ENCODE assay signal across 8 mouse cellular contexts in genomic region chr13:22022241-22022640, GRCm38 (mm10). TPM values are rescaled to one million over a fixed set of nuclear protein-coding genes. Genes with fewer than 3 reads are reported as not detected.
DNase-seq lines count a peak whose midpoint lies in the region; ATAC-seq and TF ChIP-seq lines count a peak whose summit lies in the region.

No protein-coding gene starts in this region.

- H3K36me3 ChIP-seq in CH12.LX (replicated peaks in 1 of 2; ENCODE audit: control insufficient read depth in 1 of 2, insufficient read depth in 1 of 2, low read length in 1 of 2): no peaks in the 10 kb centered on the region
- no peaks in the 10 kb centered on the region for H3K36me3 ChIP-seq in embryonic facial prominence, embryonic 15.5 days
- H3K36me3 ChIP-seq in heart, embryonic 12.5 days: no peaks in the 10 kb centered on the region
- no peaks in the 10 kb centered on the region for H3K36me3 ChIP-seq in kidney, embryonic 14.5 days (ENCODE audit: control insufficient read depth, insufficient read depth, low read length)
- no peaks in the 10 kb centered on the region for H3K36me3 ChIP-seq in liver, embryonic 14.5 days (replicated peaks; ENCODE audit: control insufficient read depth, insufficient read depth, low read depth)
- H3K36me3 ChIP-seq in stomach, postnatal 0 days (ENCODE audit: control insufficient read depth, insufficient read depth, low read length): no peaks in the 10 kb centered on the region

- no peaks in the 10 kb centered on the region for H3K9me3 ChIP-seq in CH12.LX (replicated peaks; ENCODE audit: low read length)
- no peaks in the 10 kb centered on the region for H3K9me3 ChIP-seq in embryonic facial prominence, embryonic 15.5 days (replicated peaks)
- H3K9me3 ChIP-seq in heart, embryonic 12.5 days (replicated peaks): no peaks in the 10 kb centered on the region
- H3K9me3 ChIP-seq in kidney, embryonic 14.5 days (ENCODE audit: control insufficient read depth, low read length): no peaks in the 10 kb centered on the region
- H3K9me3 ChIP-seq in liver, embryonic 14.5 days (ENCODE audit: control insufficient read depth, low read length): no peaks in the 10 kb centered on the region
- H3K9me3 ChIP-seq in stomach, postnatal 0 days (ENCODE audit: control insufficient read depth, low read length): no peaks in the 10 kb centered on the region

- H3K79me2 ChIP-seq in CH12.LX (replicated peaks; ENCODE audit: control insufficient read depth, extremely low read depth, insufficient read depth, poor library complexity, severe bottlenecking): no peaks in the 10 kb centered on the region

- TF ChIP-seq EP300 in CH12.LX (IDR thresholded peaks at IDR 0.05; ENCODE audit: low read length): no peak
- no peak for TF ChIP-seq EP300 in liver, embryonic 14.5 days (IDR thresholded peaks at IDR 0.05; ENCODE audit: low read depth)
- no peak for TF ChIP-seq EP300 in stomach, postnatal 0 days (optimal IDR thresholded peaks at IDR 0.05)

- H3K27me3 ChIP-seq in CH12.LX (replicated peaks): peaks cover 13% of the 10 kb centered on the region
- peaks cover 21% of the 10 kb centered on the region for H3K27me3 ChIP-seq in embryonic facial prominence, embryonic 15.5 days
- no peaks in the 10 kb centered on the region for H3K27me3 ChIP-seq in heart, embryonic 12.5 days (replicated peaks)
- H3K27me3 ChIP-seq in kidney, embryonic 14.5 days (ENCODE audit: control insufficient read depth, insufficient read depth, low read length): peaks cover 16% of the 10 kb centered on the region
- no peaks in the 10 kb centered on the region for H3K27me3 ChIP-seq in liver, embryonic 14.5 days (ENCODE audit: control insufficient read depth, insufficient read depth, low read length)
- no peaks in the 10 kb centered on the region for H3K27me3 ChIP-seq in stomach, postnatal 0 days (ENCODE audit: control insufficient read depth, insufficient read depth, low read length)

- WGBS in embryonic facial prominence, embryonic 15.5 days: under 1% methylated on average over 9 of the region's 9 CpGs
- WGBS in heart, embryonic 12.5 days: under 1% methylated on average over 9 of the region's 9 CpGs
- WGBS in kidney, embryonic 14.5 days: under 1% methylated on average over 9 of the region's 9 CpGs
- WGBS in liver, embryonic 14.5 days (ENCODE audit: insufficient replicate concordance): 0% methylated on average over 9 of the region's 9 CpGs
- 2% methylated on average over 9 of the region's 9 CpGs for WGBS in stomach, postnatal 0 days

- in situ Hi-C loops in CH12.LX (cut with MboI; ENCODE audit: low pct_ligation_motif_present, low pct_unique_long_range_greater_than_20kb, low sequenced_read_pairs): loop anchor here (5.0 to 25.0 kb wide), 3 partner anchors 45 to 847 kb away; partner anchors contain the start of genes Trim27 and Zkscan3

- TF ChIP-seq RAD21 in CH12.LX (IDR thresholded peaks at IDR 0.05; ENCODE audit: low read depth, low read length): no peak

- DNase-seq in CH12.LX (ENCODE audit: extremely low read depth): peak; percentile 96
- peak; percentile 50 to 51 for DNase-seq in adrenal gland, postnatal 4 days (ENCODE audit: low spot score in 2 of 2)
- peak; percentile 86 to 87 (median 87) for DNase-seq in liver, embryonic 14.5 days (ENCODE audit: low read depth in 3 of 3, low spot score in 3 of 3)
- DNase-seq in naive thymus-derived CD4-positive, alpha-beta T cell, adult 2 months (ENCODE audit: low read depth): peak; percentile 83
- peak; percentile 84 for DNase-seq in stomach, postnatal 0 days (ENCODE audit: low spot score)

- H3K4me3 ChIP-seq in CH12.LX (replicated peaks in 1 of 3; ENCODE audit: low read depth in 2 of 3, low read length in 2 of 3, poor library complexity in 1 of 3): peak overlapping the region; percentile 67 to 72 (median 68)
- peak overlapping the region; percentile 51 for H3K4me3 ChIP-seq in embryonic facial prominence, embryonic 15.5 days (replicated peaks)
- peak overlapping the region; percentile 61 for H3K4me3 ChIP-seq in heart, embryonic 12.5 days
- peak overlapping the region; percentile 43 for H3K4me3 ChIP-seq in kidney, embryonic 14.5 days (ENCODE audit: low read length)
- H3K4me3 ChIP-seq in liver, embryonic 14.5 days (ENCODE audit: insufficient read depth in 1 of 2, low read depth in 2 of 2, low read length in 2 of 2): peak overlapping the region; percentile 57 to 93
- H3K4me3 ChIP-seq in stomach, postnatal 0 days (ENCODE audit: low read depth, low read length): peak overlapping the region; percentile 38

- no peak for TF ChIP-seq POLR2A in CH12.LX (IDR thresholded peaks at IDR 0.05; ENCODE audit: low read depth, low read length)

- no peak for TF ChIP-seq CTCF in CH12.LX (conservative IDR thresholded peaks at IDR 0.05 in 1 of 2, IDR thresholded peaks at IDR 0.05 in 1 of 2; ENCODE audit: low read depth in 2 of 2, low read length in 2 of 2)
- no peak for TF ChIP-seq CTCF in liver, embryonic 14.5 days (IDR thresholded peaks at IDR 0.05; ENCODE audit: low read depth)
- no peak for TF ChIP-seq CTCF in stomach, postnatal 0 days (IDR thresholded peaks at IDR 0.05; ENCODE audit: low read depth)

- H3K9ac ChIP-seq in CH12.LX (ENCODE audit: insufficient read depth, low read depth): peak overlapping the region; percentile 92
- 0 out of 2 replicates have a peak overlapping the region, but pooled peaks have one; percentile 23 for H3K9ac ChIP-seq in embryonic facial prominence, embryonic 15.5 days
- H3K9ac ChIP-seq in heart, embryonic 12.5 days: peak overlapping the region; percentile 71
- no peak overlapping the region for H3K9ac ChIP-seq in kidney, embryonic 14.5 days (ENCODE audit: low read depth, low read length)
- peak overlapping the region; percentile 60 for H3K9ac ChIP-seq in liver, embryonic 14.5 days (replicated peaks)
- H3K9ac ChIP-seq in stomach, postnatal 0 days (ENCODE audit: low read length): peak overlapping the region; percentile 9

- dilution Hi-C loops in CH12.LX (cut with MboI; ENCODE audit: extremely low pct_ligation_motif_present, extremely low pct_unique_long_range_greater_than_20kb, low sequenced_read_pairs): no loop called here

- peak overlapping the region; percentile 52; the same call in 1 of the 2 replicates for H3K27ac ChIP-seq in CH12.LX (ENCODE audit: insufficient read depth, low read depth)
- no peak overlapping the region for H3K27ac ChIP-seq in embryonic facial prominence, embryonic 15.5 days (replicated peaks)
- peak overlapping the region; percentile 47; the same call in 1 of the 2 replicates for H3K27ac ChIP-seq in heart, embryonic 12.5 days (ENCODE audit: poor library complexity, severe bottlenecking)
- H3K27ac ChIP-seq in kidney, embryonic 14.5 days (ENCODE audit: low read depth, low read length): no peak overlapping the region
- H3K27ac ChIP-seq in liver, embryonic 14.5 days: peak overlapping the region; percentile 78
- no peak overlapping the region for H3K27ac ChIP-seq in stomach, postnatal 0 days (replicated peaks)

- peak overlapping the region; percentile 91 for H3K4me2 ChIP-seq in CH12.LX (ENCODE audit: insufficient read depth, low read depth, poor library complexity, severe bottlenecking)
- peak overlapping the region; percentile 70 for H3K4me2 ChIP-seq in embryonic facial prominence, embryonic 15.5 days (replicated peaks)
- H3K4me2 ChIP-seq in heart, embryonic 12.5 days: peak overlapping the region; percentile 79
- H3K4me2 ChIP-seq in kidney, embryonic 14.5 days (replicated peaks; ENCODE audit: low read depth, low read length): peak overlapping the region; percentile 77
- peak overlapping the region; percentile 94 for H3K4me2 ChIP-seq in liver, embryonic 14.5 days (ENCODE audit: low read depth)
- H3K4me2 ChIP-seq in stomach, postnatal 0 days (replicated peaks; ENCODE audit: low read depth): peak overlapping the region; percentile 49

- peak; percentile 81 for ATAC-seq in embryonic facial prominence, embryonic 15.5 days (ENCODE audit: insufficient number of reproducible peaks, low FRiP score, low TSS enrichment, low read depth)
- ATAC-seq in heart, embryonic 12.5 days (ENCODE audit: insufficient number of reproducible peaks, low FRiP score): peak; percentile 80
- ATAC-seq in kidney, embryonic 14.5 days (ENCODE audit: low FRiP score, low TSS enrichment): peak; percentile 80
- ATAC-seq in liver, embryonic 14.5 days (ENCODE audit: insufficient read depth): peak; percentile 64
- peak; percentile 85 for ATAC-seq in stomach, postnatal 0 days (ENCODE audit: low FRiP score, low TSS enrichment)

- no peaks in the 10 kb centered on the region; a peak in 1 of 4 replicates for H3K4me1 ChIP-seq in CH12.LX (ENCODE audit: control insufficient read depth in 1 of 2, insufficient read depth in 2 of 2)
- peaks cover 8% of the 10 kb centered on the region; the same call in 1 of the 2 replicates for H3K4me1 ChIP-seq in embryonic facial prominence, embryonic 15.5 days
- H3K4me1 ChIP-seq in heart, embryonic 12.5 days (replicated peaks): no peaks in the 10 kb centered on the region
- no peaks in the 10 kb centered on the region for H3K4me1 ChIP-seq in kidney, embryonic 14.5 days (ENCODE audit: control insufficient read depth, insufficient read depth, low read length)
- H3K4me1 ChIP-seq in liver, embryonic 14.5 days (replicated peaks; ENCODE audit: control insufficient read depth in 2 of 2, insufficient read depth in 2 of 2, low read length in 1 of 2): peaks cover 5 to 14% of the 10 kb centered on the region in 2 experiments; a peak in 2 of 4 replicates
- H3K4me1 ChIP-seq in stomach, postnatal 0 days (replicated peaks; ENCODE audit: control insufficient read depth, insufficient read depth): no peaks in the 10 kb centered on the region

RNA-seq across cellular contexts. Expression of gene Prss16, which starts 12.7 kb away (rescaled TPM):
- 0.38 and 0.47 TPM in 2 replicates for total RNA-seq in CH12.LX (2012; rRNA removed)
- 0.69 and 1.4 TPM in 2 replicates for total RNA-seq in CH12.LX (2014; rRNA removed)
- polyA plus RNA-seq in CH12.LX (2012; ENCODE audit: insufficient read length, low read depth): 0.36 and 0.44 TPM in 2 replicates
- total RNA-seq in adrenal gland, postnatal 4 days (2021): not detected
- polyA plus RNA-seq in embryonic facial prominence, embryonic 15.5 days (2015; fragmentation: Nextera tagmentation; extraction: Ambion mirVana): 1.2 and 1.8 TPM in 2 replicates
- 0.17 and 0.28 TPM in 2 replicates for polyA plus RNA-seq in heart, embryonic 12.5 days (2016; fragmentation: Nextera tagmentation; extraction: Ambion mirVana)
- not detected in 2 replicates for polyA plus RNA-seq in kidney, embryonic 14.5 days (2014; fragmentation: Nextera tagmentation; extraction: Ambion mirVana)
- 0.23 and 0.34 TPM in 2 replicates for polyA plus RNA-seq in liver, embryonic 14.5 days (2012; rRNA removed)
- polyA plus RNA-seq in liver, embryonic 14.5 days (2014; fragmentation: Nextera tagmentation; extraction: Ambion mirVana): 0.33 and 0.39 TPM in 2 replicates
- polyA plus RNA-seq in stomach, postnatal 0 days (2015; fragmentation: Nextera tagmentation; extraction: Ambion mirVana): 0.51 and 0.65 TPM in 2 replicates

RNA-seq across cellular contexts. Expression of gene Hist1h2ah, which starts 13.1 kb away (rescaled TPM):
- total RNA-seq in CH12.LX (2012; rRNA removed) (628 and 652 TPM in 2 replicates), CH12.LX (2014; rRNA removed) (4.9 and 8.1 TPM in 2 replicates)
- 2.3 and 4.5 TPM in 2 replicates for polyA plus RNA-seq in CH12.LX (2012; ENCODE audit: insufficient read length, low read depth)
- total RNA-seq in adrenal gland, postnatal 4 days (2021): 100 to 1,000 TPM; 349 to 449 TPM
- polyA plus RNA-seq in embryonic facial prominence, embryonic 15.5 days (2015; fragmentation: Nextera tagmentation; extraction: Ambion mirVana): 2.8 and 17.2 TPM in 2 replicates
- polyA plus RNA-seq in heart, embryonic 12.5 days (2016; fragmentation: Nextera tagmentation; extraction: Ambion mirVana): 3.7 and 5.0 TPM in 2 replicates
- polyA plus RNA-seq in kidney, embryonic 14.5 days (2014; fragmentation: Nextera tagmentation; extraction: Ambion mirVana): 8.6 and 14.9 TPM in 2 replicates
- 8.7 and 17.9 TPM in 2 replicates for polyA plus RNA-seq in liver, embryonic 14.5 days (2012; rRNA removed)
- 12.0 TPM in 2 replicates for polyA plus RNA-seq in liver, embryonic 14.5 days (2014; fragmentation: Nextera tagmentation; extraction: Ambion mirVana)
- 2.1 TPM in 1 of 2 replicates, not detected in the other for polyA plus RNA-seq in stomach, postnatal 0 days (2015; fragmentation: Nextera tagmentation; extraction: Ambion mirVana)

RNA-seq across cellular contexts. Expression of gene Hist1h2bk, which starts 13.4 kb away (rescaled TPM):
- total RNA-seq in CH12.LX (2012; rRNA removed) (2,586 and 2,636 TPM in 2 replicates), CH12.LX (2014; rRNA removed) (38.2 and 47.2 TPM in 2 replicates)
- polyA plus RNA-seq in CH12.LX (2012; ENCODE audit: insufficient read length, low read depth): 3.7 and 8.1 TPM in 2 replicates
- total RNA-seq in adrenal gland, postnatal 4 days (2021): 100 to 1,000 TPM; 500 to 615 TPM
- polyA plus RNA-seq in embryonic facial prominence, embryonic 15.5 days (2015; fragmentation: Nextera tagmentation; extraction: Ambion mirVana): 3.1 and 4.0 TPM in 2 replicates
- polyA plus RNA-seq in heart, embryonic 12.5 days (2016; fragmentation: Nextera tagmentation; extraction: Ambion mirVana): 2.3 and 3.6 TPM in 2 replicates
- 14.1 and 26.0 TPM in 2 replicates for polyA plus RNA-seq in kidney, embryonic 14.5 days (2014; fragmentation: Nextera tagmentation; extraction: Ambion mirVana)
- 17.7 and 25.1 TPM in 2 replicates for polyA plus RNA-seq in liver, embryonic 14.5 days (2012; rRNA removed)
- 1.0 and 3.1 TPM in 2 replicates for polyA plus RNA-seq in liver, embryonic 14.5 days (2014; fragmentation: Nextera tagmentation; extraction: Ambion mirVana)
- polyA plus RNA-seq in stomach, postnatal 0 days (2015; fragmentation: Nextera tagmentation; extraction: Ambion mirVana): 0.35 and 0.99 TPM in 2 replicates

RNA-seq across cellular contexts. Expression of gene Hist1h4i, which starts 18.9 kb away (rescaled TPM):
- total RNA-seq in CH12.LX (2012; rRNA removed): 768 and 812 TPM in 2 replicates
- total RNA-seq in CH12.LX (2014; rRNA removed): 29.9 and 35.7 TPM in 2 replicates
- polyA plus RNA-seq in CH12.LX (2012; ENCODE audit: insufficient read length, low read depth): 6.4 TPM in 2 replicates
- 100 to 1,000 TPM; 221 to 240 TPM for total RNA-seq in adrenal gland, postnatal 4 days (2021)
- polyA plus RNA-seq in embryonic facial prominence, embryonic 15.5 days (2015; fragmentation: Nextera tagmentation; extraction: Ambion mirVana): 17.5 and 20.6 TPM in 2 replicates
- polyA plus RNA-seq in heart, embryonic 12.5 days (2016; fragmentation: Nextera tagmentation; extraction: Ambion mirVana): 10.4 and 12.2 TPM in 2 replicates
- 33.2 and 38.0 TPM in 2 replicates for polyA plus RNA-seq in kidney, embryonic 14.5 days (2014; fragmentation: Nextera tagmentation; extraction: Ambion mirVana)
- 66.4 and 87.2 TPM in 2 replicates for polyA plus RNA-seq in liver, embryonic 14.5 days (2012; rRNA removed)
- 36.5 and 47.8 TPM in 2 replicates for polyA plus RNA-seq in liver, embryonic 14.5 days (2014; fragmentation: Nextera tagmentation; extraction: Ambion mirVana)
- polyA plus RNA-seq in stomach, postnatal 0 days (2015; fragmentation: Nextera tagmentation; extraction: Ambion mirVana): 5.8 and 5.9 TPM in 2 replicates

RNA-seq across cellular contexts. Expression of gene Hist1h2ag, which starts 20.5 kb away (rescaled TPM):
- 576 and 708 TPM in 2 replicates for total RNA-seq in CH12.LX (2012; rRNA removed)
- total RNA-seq in CH12.LX (2014; rRNA removed): 21.8 and 22.0 TPM in 2 replicates
- polyA plus RNA-seq in CH12.LX (2012; ENCODE audit: insufficient read length, low read depth): 7.3 and 13.0 TPM in 2 replicates
- 100 to 1,000 TPM; 373 to 414 TPM for total RNA-seq in adrenal gland, postnatal 4 days (2021)
- polyA plus RNA-seq in embryonic facial prominence, embryonic 15.5 days (2015; fragmentation: Nextera tagmentation; extraction: Ambion mirVana): 33.6 and 33.8 TPM in 2 replicates
- polyA plus RNA-seq in heart, embryonic 12.5 days (2016; fragmentation: Nextera tagmentation; extraction: Ambion mirVana): 11.6 and 14.5 TPM in 2 replicates
- 81.2 and 125 TPM in 2 replicates for polyA plus RNA-seq in kidney, embryonic 14.5 days (2014; fragmentation: Nextera tagmentation; extraction: Ambion mirVana)
- polyA plus RNA-seq in liver, embryonic 14.5 days (2012; rRNA removed): 35.2 and 55.3 TPM in 2 replicates
- polyA plus RNA-seq in liver, embryonic 14.5 days (2014; fragmentation: Nextera tagmentation; extraction: Ambion mirVana): 15.5 and 18.0 TPM in 2 replicates
- polyA plus RNA-seq in stomach, postnatal 0 days (2015; fragmentation: Nextera tagmentation; extraction: Ambion mirVana): 12.1 and 12.6 TPM in 2 replicates

Comparison
In these comparisons a context has a peak if more than half of its experiments do, and no peak if none do; other contexts are left out.
1. H3K27ac ChIP-seq: peak in CH12.LX (single experiment), heart, embryonic 12.5 days (single experiment) and liver, embryonic 14.5 days (single experiment); none in embryonic facial prominence, embryonic 15.5 days (single experiment), kidney, embryonic 14.5 days (single experiment) and stomach, postnatal 0 days (single experiment).
2. Peak in every context shown above with its lines, with median percentiles within 50 percentile points of each other: DNase-seq, H3K4me2 ChIP-seq, H3K4me3 ChIP-seq and ATAC-seq.